Mouse (Mus musculus) ES-Bruce4 (cell line): Measurements from ENCODE around the gene Mecom.

ENCODE experiments used
- CTCF ChIP-seq: IDR thresholded peaks from one replicate; pipeline ENCODE4 v1.8.1; 2011; ENCODE audit warnings: low read depth, low read length
- POLR2A ChIP-seq: IDR thresholded peaks from one replicate; pipeline ENCODE4 v1.8.1; 2011; ENCODE audit warnings: low read length; ENCODE audit not compliant: insufficient read depth

- TF ChIP-seq CTCF (no peak), POLR2A (no peak)
Observed at GRCm38 (mm10) chr3:30344151-30344550, 203.7 kb downstream of the Mecom start.
